In genomic region chr10:7680731-7681301, GRCm38 (mm10) we compare ENCODE assay signal across 1 mouse cellular context.
TF ChIP-seq lines count a peak whose summit lies in the region.

TSS of gene Pcmt1 (minus strand) at chr10:7681136.
TSS of gene Lats1 (plus strand) at chr10:7681214.

TF ChIP-seq in CH12.LX, 34 proteins besides CTCF, POLR2A, EP300 and RAD21 (continued from another document):
- TF ChIP-seq NELFE (IDR thresholded peaks at IDR 0.05; ENCODE audit: low read depth, low read length) (peak; percentile 94), PAX5 (IDR thresholded peaks at IDR 0.05; ENCODE audit: low read length) (no peak), MAZ (IDR thresholded peaks at IDR 0.05; ENCODE audit: low read depth, low read length) (peak; percentile 57; the same call in 1 of the 2 replicates), KAT2A (IDR thresholded peaks at IDR 0.05; ENCODE audit: insufficient replicate concordance, low read length) (peak; percentile 54; the same call in 1 of the 2 replicates), NRF1 (IDR thresholded peaks at IDR 0.05; ENCODE audit: low read depth, low read length) (peak; percentile 51; the same call in 1 of the 2 replicates), ZKSCAN1 (IDR thresholded peaks at IDR 0.05; ENCODE audit: borderline replicate concordance, low read depth, low read length) (no peak), ELF1 (IDR thresholded peaks at IDR 0.05; ENCODE audit: low read depth, low read length) (peak; percentile 71), ZMIZ1 (IDR thresholded peaks at IDR 0.05; ENCODE audit: low read depth, low read length) (peak; percentile 81; the same call in 1 of the 2 replicates), TCF12 (IDR thresholded peaks at IDR 0.05; ENCODE audit: low read depth, low read length) (peak; percentile 90), ZNF384 (IDR thresholded peaks at IDR 0.05; ENCODE audit: low read depth, low read length) (no peak), BHLHE40 (IDR thresholded peaks at IDR 0.05; ENCODE audit: low read depth, low read length) (no peak), SIN3A (IDR thresholded peaks at IDR 0.05; ENCODE audit: low read length) (peak; percentile 43; the same call in 1 of the 2 replicates), GABPA (IDR thresholded peaks at IDR 0.05; ENCODE audit: insufficient replicate concordance, low read depth, low read length) (no peak; the same call in 1 of the 2 replicates), USF2 (conservative IDR thresholded peaks at IDR 0.05; ENCODE audit: low read depth, low read length) (no peak), SMC3 (IDR thresholded peaks at IDR 0.05; ENCODE audit: low read depth, low read length) (no peak), ETS1 (conservative IDR thresholded peaks at IDR 0.05; ENCODE audit: low read depth, low read length) (no peak), JUND (conservative IDR thresholded peaks at IDR 0.05; ENCODE audit: low read depth, low read length) (no peak), CHD1 (IDR thresholded peaks at IDR 0.05; ENCODE audit: low read depth, low read length) (no peak), ZC3H11A (IDR thresholded peaks at IDR 0.05; ENCODE audit: low read depth, low read length) (no peak), MEF2A (IDR thresholded peaks at IDR 0.05; ENCODE audit: borderline replicate concordance, low read depth, low read length) (no peak; the same call in 1 of the 2 replicates)
